Mouse (Mus musculus) intestine, embryonic 14.5 days (tissue): ENCODE results near the gene Gm44579. TPM values are rescaled to one million over a fixed set of nuclear protein-coding genes. Genes with fewer than 3 reads are reported as not detected.

Source experiments
- ATAC-seq: fragments of 200-750 bp; cut with Nextera tagmentation; replicated peaks from 2 replicates; pipeline ENCODE4 v1.8.0; 2017; ENCODE audit warnings: low read depth, moderate number of reproducible peaks, moderate TSS enrichment, moderate library complexity; ENCODE audit not compliant: low FRiP score, low TSS enrichment
- DNase-seq: peaks from one replicate; pipeline ENCODE4 v3.0.0-alpha.2; 2018; ENCODE audit warnings: low spot score
- H3K27ac ChIP-seq: fragments of 300-500 bp; sonication (generic); 2 replicates; pipeline ENCODE4 v1.5.1; 2014; ENCODE audit warnings: low read depth, mild to moderate bottlenecking, control low read depth
- H3K27me3 ChIP-seq: fragments of 300-500 bp; sonication (generic); replicated peaks from 2 replicates; pipeline ENCODE4 v1.6.1; 2014; ENCODE audit warnings: low read length, control low read depth; ENCODE audit not compliant: control insufficient read depth, insufficient read depth
- H3K36me3 ChIP-seq: fragments of 300-500 bp; sonication (generic); 2 replicates; pipeline ENCODE4 v1.6.1; 2014; ENCODE audit warnings: low read length, control low read depth; ENCODE audit not compliant: control insufficient read depth, insufficient read depth
- H3K4me1 ChIP-seq: fragments of 300-500 bp; sonication (generic); replicated peaks from 2 replicates; pipeline ENCODE4 v1.6.1; 2014; ENCODE audit warnings: low read length, control low read depth, mixed read lengths; ENCODE audit not compliant: control insufficient read depth, insufficient read depth
- H3K4me2 ChIP-seq: fragments of 300-500 bp; sonication (generic); 2 replicates; pipeline ENCODE4 v1.6.1; 2014; ENCODE audit warnings: low read length
- H3K4me3 ChIP-seq: fragments of 300-500 bp; sonication (generic); 2 replicates; pipeline ENCODE4 v1.5.1; 2014; ENCODE audit warnings: low read depth, low read length, control low read depth, mixed read lengths
- H3K9ac ChIP-seq: fragments of 300-500 bp; sonication (generic); 2 replicates; pipeline ENCODE4 v1.6.1; 2014; ENCODE audit warnings: mild to moderate bottlenecking, low read length
- H3K9me3 ChIP-seq: fragments of 300-500 bp; sonication (generic); 2 replicates; pipeline ENCODE4 v1.6.1; 2016; ENCODE audit warnings: low read length, control low read depth; ENCODE audit not compliant: control insufficient read depth
- WGBS: fragments of 180-500 bp; shearing (Covaris S2); extraction: QIAGEN DNeasy Blood & Tissue Kit; methylation state at CpG from one replicate; pipeline ENCODE4 v1.1.7; 2014; 5-methylcytosine and 5-hydroxymethylcytosine counted together
- polyA plus RNA-seq: library from polyadenylated mRNA; unstranded; fragments of >200 nt; fragmentation: Nextera tagmentation; extraction: Ambion mirVana; gene quantifications from 2 replicates; pipeline ENCODE4 v1.2.1, GENCODE M21; 2014

Gm44579 gene
- polyA plus RNA-seq, 1 experiment from 2014 or later = not detected

GRCm38 (mm10) chr15:98136871-98137270 is 83.9 kb downstream of the Gm44579 start:
- Histone ChIP-seq H3K36me3 (peaks cover 90% of the 10 kb centered on the region), H3K9ac (no peak overlapping the region), H3K27ac (no peak overlapping the region), H3K4me2 (no peak overlapping the region), H3K9me3 (no peaks in the 10 kb centered on the region), H3K4me1 (no peaks in the 10 kb centered on the region), H3K4me3 (no peak overlapping the region), H3K27me3 (no peaks in the 10 kb centered on the region)
- no peak for DNase-seq
- 90% methylated on average over 9 of the region's 9 CpGs for WGBS
- ATAC-seq = no peak

Other genes with a start within 250 kb of the Gm44579 start
- 2.3 and 4.5 TPM in 2 replicates for gene Col2a1, start 216.3 kb downstream of the Gm44579 start, polyA plus RNA-seq
- gene Pfkm, start 128.4 kb downstream of the Gm44579 start, polyA plus RNA-seq = 28.8 and 31.4 TPM in 2 replicates
- 36.3 and 36.4 TPM in 2 replicates for gene Senp1, start 127.2 kb downstream of the Gm44579 start, polyA plus RNA-seq
- 47.7 and 50.3 TPM in 2 replicates for gene Asb8, start 55.4 kb downstream of the Gm44579 start, polyA plus RNA-seq
- 1.6 and 2.0 TPM in 2 replicates for gene Ccdc184, start 53.8 kb downstream of the Gm44579 start, polyA plus RNA-seq
- gene Olfr288, start 25.4 kb downstream of the Gm44579 start, polyA plus RNA-seq = not detected in 2 replicates
- gene Olfr287, start 79 bp upstream of the Gm44579 start, polyA plus RNA-seq = not detected in 2 replicates
- gene Olfr286, start 13.5 kb upstream of the Gm44579 start, polyA plus RNA-seq = not detected in 2 replicates
- gene H1fnt, start 36.3 kb upstream of the Gm44579 start, polyA plus RNA-seq = not detected in 2 replicates
- gene Zfp641, start 75.2 kb upstream of the Gm44579 start, polyA plus RNA-seq = 0.41 and 0.71 TPM in 2 replicates
- not detected in 2 replicates for gene Olfr285, start 96.4 kb upstream of the Gm44579 start, polyA plus RNA-seq
- gene Olfr284, start 120.0 kb upstream of the Gm44579 start, polyA plus RNA-seq = not detected in 2 replicates
- not detected in 2 replicates for gene Olfr283, start 160.0 kb upstream of the Gm44579 start, polyA plus RNA-seq
- gene Olfr282, start 210.2 kb upstream of the Gm44579 start, polyA plus RNA-seq = not detected in 2 replicates
- gene Olfr281, start 231.6 kb upstream of the Gm44579 start, polyA plus RNA-seq = not detected in 2 replicates
- not detected in 2 replicates for gene OR5BS1P, start 248.9 kb upstream of the Gm44579 start, polyA plus RNA-seq